Mouse (Mus musculus): ENCODE results near the gene Ctsll3. TPM values are rescaled to one million over a fixed set of nuclear protein-coding genes. Genes with fewer than 3 reads are reported as not detected.

Gene Ctsll3
- not detected in 2 replicates for polyA plus RNA-seq (2012)

DNA sequence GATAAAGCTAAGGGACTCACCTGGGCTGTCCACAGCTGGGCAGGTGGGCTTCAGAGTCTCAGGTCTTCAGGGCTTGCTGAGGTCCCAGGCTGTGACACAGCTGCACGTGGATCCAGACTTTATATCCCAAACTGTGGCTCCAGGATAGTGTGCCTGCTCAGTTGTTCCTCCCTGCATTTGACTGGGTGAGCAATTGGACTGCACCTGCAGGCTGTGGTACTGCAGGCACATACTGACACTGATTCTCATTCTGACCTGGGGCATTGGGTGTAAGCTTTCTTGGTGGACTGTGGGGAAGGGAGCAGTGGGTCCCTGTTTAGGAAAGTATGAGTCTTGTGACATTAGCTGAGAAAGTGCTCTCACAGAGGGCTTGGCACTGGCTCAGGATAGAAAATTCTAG is at the start of gene Ctsll3:
Gene Ctsll3, minus strand, starts transcription at position 101 of the 400 bp plus-strand sequence.
- no peaks in the 10 kb centered on the region for H3K4me1 ChIP-seq (ENCODE audit: control insufficient read depth)
- no peaks in the 10 kb centered on the region for H3K9me3 ChIP-seq (ENCODE audit: control insufficient read depth, low read length)
- H3K27me3 ChIP-seq (ENCODE audit: control insufficient read depth), result no peaks in the 10 kb centered on the region
- H3K4me3 ChIP-seq (replicated peaks), result no peak within 1 kb of the TSS
- H3K36me3 ChIP-seq (ENCODE audit: control insufficient read depth), result no peaks in the 10 kb centered on the region
- TF ChIP-seq TAL1 (IDR thresholded peaks at IDR 0.05; ENCODE audit: low read length) (no peak), GATA1 (IDR thresholded peaks at IDR 0.05; ENCODE audit: low read length) (no peak)

DNA sequence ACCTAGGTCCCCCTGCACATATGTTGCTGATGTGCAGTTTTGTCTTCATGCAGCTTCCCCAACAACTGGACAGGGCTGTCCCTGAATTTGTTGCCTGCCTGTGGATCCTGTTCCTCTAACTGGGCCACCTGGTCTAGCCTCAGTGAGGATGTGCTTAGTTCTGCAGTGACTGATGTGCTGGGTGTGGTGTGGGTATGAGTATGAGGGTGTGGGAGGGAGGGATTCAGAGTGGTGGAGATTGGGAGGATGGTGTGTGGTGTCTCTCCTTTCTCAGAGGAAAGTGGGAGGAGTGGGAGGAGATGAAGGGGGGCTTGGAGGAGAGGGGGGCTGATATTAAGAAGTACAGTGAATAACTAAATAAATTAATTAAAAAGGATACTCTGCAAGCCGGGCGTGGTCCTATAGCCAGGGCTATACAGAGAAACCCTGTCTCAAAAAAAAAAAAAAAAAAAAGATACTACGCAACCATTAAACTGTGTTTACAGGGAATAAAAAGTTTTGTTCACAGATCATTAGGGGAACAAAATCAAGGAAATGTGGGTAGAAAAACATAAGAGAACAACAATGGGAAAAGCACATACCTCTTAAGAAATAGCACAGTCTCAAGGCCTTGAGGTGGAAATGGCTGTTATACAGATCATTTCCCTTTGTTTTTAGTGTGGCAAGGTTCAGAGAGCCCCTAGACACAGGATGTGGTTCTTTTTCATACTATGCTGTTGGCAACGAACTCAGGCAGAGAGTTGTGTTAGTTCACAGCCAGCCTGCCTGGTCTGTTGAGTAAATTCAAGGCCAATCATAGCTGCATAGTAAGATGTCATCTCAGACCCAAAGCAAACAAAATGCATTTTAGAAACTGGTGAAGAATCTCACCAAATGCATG is 45.8 kb upstream of the Ctsll3 start:
- Histone ChIP-seq H3K4me1 (ENCODE audit: control insufficient read depth) (no peaks in the 10 kb centered on the region), H3K27me3 (ENCODE audit: control insufficient read depth) (no peaks in the 10 kb centered on the region), H3K9me3 (ENCODE audit: control insufficient read depth, low read length) (no peaks in the 10 kb centered on the region), H3K36me3 (ENCODE audit: control insufficient read depth) (no peaks in the 10 kb centered on the region), H3K4me3 (replicated peaks) (no peak overlapping the region)
- TF ChIP-seq TAL1 (IDR thresholded peaks at IDR 0.05; ENCODE audit: low read length) (no peak), GATA1 (IDR thresholded peaks at IDR 0.05; ENCODE audit: low read length) (no peak)

DNA sequence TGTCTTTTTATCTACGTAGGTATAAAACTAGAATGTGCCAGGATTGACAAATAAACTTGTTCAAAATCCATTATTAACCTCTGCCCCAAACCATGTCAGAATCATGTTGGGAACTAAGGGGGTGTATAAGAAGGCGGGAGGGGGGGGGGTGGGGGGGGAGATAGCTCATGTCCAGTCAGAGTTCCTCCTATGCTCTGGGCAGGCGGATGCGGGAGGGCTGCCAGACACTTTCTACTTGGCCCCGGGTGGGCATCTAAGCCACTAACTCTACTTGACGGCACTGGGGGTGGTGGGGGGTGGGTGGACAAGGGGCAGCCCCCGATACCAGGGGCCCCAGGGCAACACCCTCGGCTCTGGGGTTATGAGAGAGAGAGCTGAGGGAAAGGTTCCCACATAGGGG is 40.5 kb upstream of the Ctsll3 start:
- H3K27me3 ChIP-seq (ENCODE audit: control insufficient read depth), result no peaks in the 10 kb centered on the region
- no peak overlapping the region for H3K4me3 ChIP-seq (replicated peaks)
- H3K36me3 ChIP-seq (ENCODE audit: control insufficient read depth), result no peaks in the 10 kb centered on the region
- H3K9me3 ChIP-seq (ENCODE audit: control insufficient read depth, low read length), result no peaks in the 10 kb centered on the region
- no peaks in the 10 kb centered on the region for H3K4me1 ChIP-seq (ENCODE audit: control insufficient read depth)
- no peak for TF ChIP-seq GATA1 (IDR thresholded peaks at IDR 0.05; ENCODE audit: low read length)
- TF ChIP-seq TAL1 (IDR thresholded peaks at IDR 0.05; ENCODE audit: low read length), result no peak

DNA sequence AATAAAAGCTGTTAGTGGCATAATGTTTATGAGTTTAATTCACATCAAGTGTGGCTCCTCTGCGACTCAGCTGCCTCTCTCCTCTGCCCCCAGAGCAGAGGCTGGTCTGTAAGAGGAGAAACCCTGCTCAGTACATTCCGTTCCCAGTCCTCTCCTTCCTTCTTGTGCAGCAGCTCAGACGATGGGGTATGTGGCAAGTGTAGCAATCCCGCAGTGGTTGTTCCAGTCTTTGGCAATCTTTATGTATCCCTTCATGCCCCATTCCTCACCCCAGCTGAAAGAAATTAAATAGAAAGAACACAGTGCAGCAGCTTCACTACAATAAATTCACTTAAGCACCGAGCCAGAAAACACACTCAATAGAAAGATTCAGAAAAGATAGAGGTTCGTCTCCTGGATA is 40.1 kb upstream of the Ctsll3 start:
- TF ChIP-seq TAL1 (IDR thresholded peaks at IDR 0.05; ENCODE audit: low read length), result no peak
- no peak for TF ChIP-seq GATA1 (IDR thresholded peaks at IDR 0.05; ENCODE audit: low read length)
- H3K36me3 ChIP-seq (ENCODE audit: control insufficient read depth), result no peaks in the 10 kb centered on the region

DNA sequence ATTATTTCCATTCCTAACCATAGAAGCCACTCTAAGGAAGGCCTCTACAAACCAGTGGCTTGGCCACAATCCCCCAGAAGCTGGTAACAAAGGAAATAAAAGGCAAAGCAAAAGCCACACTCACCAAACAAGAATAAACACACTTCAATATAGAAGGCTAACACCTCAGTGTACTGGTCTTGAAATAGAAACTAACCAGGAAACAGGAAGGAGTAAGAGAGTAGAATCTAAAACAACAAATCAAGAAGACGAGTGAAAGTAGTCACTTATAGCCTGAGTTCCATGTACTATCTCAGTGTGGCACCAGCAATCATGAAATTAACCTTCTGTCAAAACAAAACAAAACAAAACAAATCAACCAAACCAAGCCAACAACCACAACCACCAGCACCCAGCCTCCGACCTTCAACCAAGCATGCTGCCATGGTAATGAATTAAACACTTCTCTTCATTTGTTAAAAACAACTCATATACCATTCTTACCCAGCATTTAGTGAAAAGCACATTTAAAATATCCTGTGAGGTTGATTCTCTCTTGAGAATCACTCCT is 36.8 kb upstream of the Ctsll3 start:
- H3K4me3 ChIP-seq (replicated peaks), result no peak overlapping the region
- H3K27me3 ChIP-seq (ENCODE audit: control insufficient read depth), result no peaks in the 10 kb centered on the region
- no peaks in the 10 kb centered on the region for H3K9me3 ChIP-seq (ENCODE audit: control insufficient read depth, low read length)
- H3K4me1 ChIP-seq (ENCODE audit: control insufficient read depth), result no peaks in the 10 kb centered on the region
- TF ChIP-seq TAL1 (IDR thresholded peaks at IDR 0.05; ENCODE audit: low read length) (no peak), GATA1 (IDR thresholded peaks at IDR 0.05; ENCODE audit: low read length) (no peak)
- H3K36me3 ChIP-seq (ENCODE audit: control insufficient read depth), result no peaks in the 10 kb centered on the region

More for the DNA sequence above, 40.1 kb upstream of the Ctsll3 start:
- Histone ChIP-seq H3K27me3 (ENCODE audit: control insufficient read depth) (no peaks in the 10 kb centered on the region), H3K4me3 (replicated peaks) (no peak overlapping the region), H3K9me3 (ENCODE audit: control insufficient read depth, low read length) (no peaks in the 10 kb centered on the region), H3K4me1 (ENCODE audit: control insufficient read depth) (no peaks in the 10 kb centered on the region)

DNA sequence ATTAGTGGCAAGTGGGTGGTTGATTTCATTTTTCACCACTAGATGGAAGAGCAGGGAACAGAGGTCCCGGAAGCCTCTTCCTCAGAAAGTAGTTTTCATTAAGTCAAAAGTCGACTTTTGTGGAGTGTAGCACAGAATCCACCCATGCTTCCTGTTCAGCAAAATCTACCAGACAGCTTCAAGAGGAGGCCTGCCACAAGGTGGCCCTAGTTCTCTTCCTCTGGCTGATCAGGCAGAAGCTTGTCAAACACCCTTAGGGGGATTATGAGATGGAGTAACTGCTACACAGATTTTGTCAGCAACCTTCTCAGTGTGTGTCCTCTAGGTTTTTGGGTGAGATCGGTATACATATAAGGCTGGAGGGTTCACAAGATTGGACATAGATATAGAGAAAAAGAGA is 23.4 kb upstream of the Ctsll3 start:
- no peaks in the 10 kb centered on the region for H3K27me3 ChIP-seq (ENCODE audit: control insufficient read depth)
- H3K36me3 ChIP-seq (ENCODE audit: control insufficient read depth), result no peaks in the 10 kb centered on the region
- no peak overlapping the region for H3K4me3 ChIP-seq (replicated peaks)
- no peaks in the 10 kb centered on the region for H3K9me3 ChIP-seq (ENCODE audit: control insufficient read depth, low read length)
- TF ChIP-seq GATA1 (IDR thresholded peaks at IDR 0.05; ENCODE audit: low read length), result no peak
- TF ChIP-seq TAL1 (IDR thresholded peaks at IDR 0.05; ENCODE audit: low read length), result no peak
- H3K4me1 ChIP-seq (ENCODE audit: control insufficient read depth), result no peaks in the 10 kb centered on the region

DNA sequence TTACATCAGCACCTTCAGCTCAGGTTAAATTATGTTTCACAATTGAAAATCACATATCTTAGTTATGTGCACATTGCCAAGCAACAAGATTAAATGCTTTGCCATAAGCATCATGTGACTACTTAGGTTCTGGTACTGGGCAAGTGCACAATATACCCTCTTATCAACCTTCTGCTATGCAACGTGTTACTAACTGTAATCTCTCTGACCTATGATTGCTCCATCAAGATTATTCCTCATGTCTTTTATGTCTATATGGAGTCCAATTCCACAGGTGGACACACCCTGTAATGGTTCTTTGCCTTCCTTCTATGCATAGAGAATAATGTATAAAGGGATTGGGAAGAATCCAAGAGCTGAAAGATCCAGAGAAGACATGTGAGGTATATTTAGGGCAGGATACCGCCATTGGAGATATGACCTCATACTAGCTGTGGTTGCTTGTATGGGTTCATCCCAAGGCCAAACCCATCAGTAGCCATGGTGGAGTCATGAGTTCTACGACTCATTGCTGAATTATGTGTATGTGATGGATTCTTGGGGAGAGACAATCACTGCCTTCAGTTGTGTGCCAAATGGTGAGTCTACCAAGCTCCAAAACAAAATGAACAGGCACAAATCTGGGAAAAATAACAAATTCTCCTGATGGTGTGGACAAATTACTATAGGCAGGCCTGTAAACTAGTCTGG is 18.0 kb upstream of the Ctsll3 start:
- TF ChIP-seq GATA1 (IDR thresholded peaks at IDR 0.05; ENCODE audit: low read length) (no peak), TAL1 (IDR thresholded peaks at IDR 0.05; ENCODE audit: low read length) (no peak)
- no peak overlapping the region for H3K4me3 ChIP-seq (replicated peaks)
- no peaks in the 10 kb centered on the region for H3K4me1 ChIP-seq (ENCODE audit: control insufficient read depth)
- H3K36me3 ChIP-seq (ENCODE audit: control insufficient read depth), result no peaks in the 10 kb centered on the region
- H3K27me3 ChIP-seq (ENCODE audit: control insufficient read depth), result no peaks in the 10 kb centered on the region
- no peaks in the 10 kb centered on the region for H3K9me3 ChIP-seq (ENCODE audit: control insufficient read depth, low read length)

DNA sequence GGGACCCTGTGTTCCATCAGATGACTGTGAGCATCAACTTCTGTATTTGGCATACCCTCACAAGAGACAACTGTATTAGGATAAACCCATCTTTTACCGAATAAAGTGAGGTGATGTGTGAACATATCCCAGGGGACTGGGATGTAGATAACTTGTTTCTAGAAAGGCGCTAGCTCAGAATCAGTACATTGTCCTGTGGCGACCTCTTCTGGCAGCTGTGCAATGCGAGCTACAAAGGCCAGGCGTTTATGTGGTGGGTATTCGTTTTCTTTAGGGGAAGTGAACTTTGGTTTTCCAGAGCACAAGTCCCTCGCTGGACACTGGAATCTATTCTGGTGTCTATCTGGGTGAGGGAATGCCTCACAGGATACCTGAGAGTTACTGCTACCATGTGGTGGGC is 16.8 kb upstream of the Ctsll3 start:
- Histone ChIP-seq H3K27me3 (ENCODE audit: control insufficient read depth) (no peaks in the 10 kb centered on the region), H3K36me3 (ENCODE audit: control insufficient read depth) (no peaks in the 10 kb centered on the region), H3K4me3 (replicated peaks) (no peak overlapping the region), H3K9me3 (ENCODE audit: control insufficient read depth, low read length) (no peaks in the 10 kb centered on the region), H3K4me1 (ENCODE audit: control insufficient read depth) (no peaks in the 10 kb centered on the region)
- TF ChIP-seq GATA1 (IDR thresholded peaks at IDR 0.05; ENCODE audit: low read length) (no peak), TAL1 (IDR thresholded peaks at IDR 0.05; ENCODE audit: low read length) (no peak)

DNA sequence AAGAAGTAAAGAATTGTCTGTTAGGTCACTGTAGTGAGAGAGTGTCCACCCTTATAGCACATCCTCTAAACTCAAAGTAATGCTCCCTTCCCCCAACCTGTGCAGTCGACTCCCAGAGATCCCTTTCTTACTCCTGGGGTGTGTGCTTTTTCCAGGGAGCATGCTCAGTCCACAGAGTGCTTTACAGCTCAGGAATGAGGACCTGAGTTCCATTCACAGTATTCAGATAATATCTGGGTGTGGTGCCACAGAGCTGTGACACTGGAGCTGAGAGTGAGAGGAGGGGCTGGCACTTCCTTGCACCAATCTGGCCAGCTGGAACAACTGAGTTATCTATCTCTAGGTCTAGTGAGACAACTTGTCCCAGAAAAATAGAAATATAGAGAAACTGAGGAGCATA is 11.1 kb upstream of the Ctsll3 start:
- no peaks in the 10 kb centered on the region for H3K4me1 ChIP-seq (ENCODE audit: control insufficient read depth)
- H3K36me3 ChIP-seq (ENCODE audit: control insufficient read depth), result no peaks in the 10 kb centered on the region
- H3K9me3 ChIP-seq (ENCODE audit: control insufficient read depth, low read length), result no peaks in the 10 kb centered on the region
- no peaks in the 10 kb centered on the region for H3K27me3 ChIP-seq (ENCODE audit: control insufficient read depth)
- no peak overlapping the region for H3K4me3 ChIP-seq (replicated peaks)
- TF ChIP-seq TAL1 (IDR thresholded peaks at IDR 0.05; ENCODE audit: low read length) (no peak), GATA1 (IDR thresholded peaks at IDR 0.05; ENCODE audit: low read length) (no peak)

All from erythroblast, embryonic 14.5 days (primary cell).